Mouse (Mus musculus) erythroblast, embryonic 14.5 days (primary cell): ENCODE results near the gene Ano1. TPM values are rescaled to one million over a fixed set of nuclear protein-coding genes. Genes with fewer than 3 reads are reported as not detected.
A peak's percentile ranks its signal among the peaks of the same experiment; 100 is the strongest.

Source experiments
- H3K27me3 ChIP-seq: 2 replicates; pipeline ENCODE4 v1.6.1; 2012; ENCODE audit warnings: inconsistent platforms; ENCODE audit not compliant: control insufficient read depth
- H3K36me3 ChIP-seq: 2 replicates; pipeline ENCODE4 v1.6.1; 2012; ENCODE audit warnings: mild to moderate bottlenecking, inconsistent platforms; ENCODE audit not compliant: control insufficient read depth
- H3K4me1 ChIP-seq: 2 replicates; pipeline ENCODE4 v1.6.1; 2012; ENCODE audit warnings: inconsistent platforms; ENCODE audit not compliant: control insufficient read depth
- H3K4me3 ChIP-seq: replicated peaks from 2 replicates; pipeline ENCODE3; 2012; ENCODE audit warnings: moderate library complexity, mild to moderate bottlenecking, inconsistent platforms
- H3K9me3 ChIP-seq: 2 replicates; pipeline ENCODE4 v1.6.1; 2012; ENCODE audit warnings: low read length, inconsistent platforms, mixed read lengths; ENCODE audit not compliant: control insufficient read depth
- GATA1 ChIP-seq: IDR thresholded peaks from 2 replicates; pipeline ENCODE4 v1.6.1; 2012; ENCODE audit warnings: low read length, inconsistent platforms, mixed read lengths
- TAL1 ChIP-seq: IDR thresholded peaks from 3 replicates; pipeline ENCODE4 v1.6.1; 2012; ENCODE audit warnings: low read length, inconsistent platforms, mixed read lengths
- polyA plus RNA-seq: library from polyadenylated mRNA; stranded (reverse); fragments of >175 nt; gene quantifications from 2 replicates; pipeline ENCODE4 v1.2.3, GENCODE M21; 2012

The Ano1 gene
- polyA plus RNA-seq, 1 experiment: 0.08 TPM

- H3K9me3 ChIP-seq: no peaks in the 10 kb centered on the region
- H3K4me1 ChIP-seq: peaks cover 58% of the 10 kb centered on the region
- H3K27me3 ChIP-seq: no peaks in the 10 kb centered on the region
- H3K4me3 ChIP-seq: no peak overlapping the region
- TF ChIP-seq TAL1 (no peak), GATA1 (no peak)
- H3K36me3 ChIP-seq: peaks cover 65% of the 10 kb centered on the region
Observed at GRCm38 (mm10) chr7:144549904-144550566, 201.7 kb downstream of the Ano1 start.

GRCm38 (mm10) chr7:144545231-144545630 is 206.5 kb downstream of the Ano1 start:
- Histone ChIP-seq H3K9me3 (no peaks in the 10 kb centered on the region), H3K27me3 (no peaks in the 10 kb centered on the region), H3K4me1 (peaks cover 33% of the 10 kb centered on the region)

GRCm38 (mm10) chr7:144541351-144541750 is 210.4 kb downstream of the Ano1 start:
- no peaks in the 10 kb centered on the region for H3K27me3 ChIP-seq
- peaks cover 53% of the 10 kb centered on the region for H3K36me3 ChIP-seq
- TF ChIP-seq TAL1 (no peak), GATA1 (no peak)
- no peak overlapping the region for H3K4me3 ChIP-seq
- H3K9me3 ChIP-seq: no peaks in the 10 kb centered on the region
- H3K4me1 ChIP-seq: peaks cover 50% of the 10 kb centered on the region

More at GRCm38 (mm10) chr7:144545231-144545630, 206.5 kb downstream of the Ano1 start:
- H3K36me3 ChIP-seq: peaks cover 61% of the 10 kb centered on the region
- TF ChIP-seq GATA1 (no peak), TAL1 (no peak)
- H3K4me3 ChIP-seq: no peak overlapping the region

GRCm38 (mm10) chr7:144539146-144539545 is 212.6 kb downstream of the Ano1 start:
- 0 out of 3 replicates have a peak, but pooled peaks have one; percentile 21 for TF ChIP-seq TAL1
- TF ChIP-seq GATA1: no peak
- peaks cover 52% of the 10 kb centered on the region for H3K4me1 ChIP-seq
- no peaks in the 10 kb centered on the region for H3K27me3 ChIP-seq
- no peak overlapping the region for H3K4me3 ChIP-seq
- no peaks in the 10 kb centered on the region for H3K9me3 ChIP-seq
- H3K36me3 ChIP-seq: peaks cover 52% of the 10 kb centered on the region

Other genes with a start within 250 kb of the Ano1 start
- gene Ppfia1, start 198.2 kb downstream of the Ano1 start, polyA plus RNA-seq: 4.9 and 6.1 TPM in 2 replicates
- gene Fadd, start 169.5 kb downstream of the Ano1 start, polyA plus RNA-seq: 0.16 and 0.23 TPM in 2 replicates
- 0.02 TPM in 2 replicates for gene Fgf3, start 86.1 kb upstream of the Ano1 start, polyA plus RNA-seq
- gene Fgf4, start 95.4 kb upstream of the Ano1 start, polyA plus RNA-seq: not detected in 2 replicates
- gene Fgf15, start 144.6 kb upstream of the Ano1 start, polyA plus RNA-seq: not detected in 2 replicates
- gene LTO1, start 163.1 kb upstream of the Ano1 start, polyA plus RNA-seq: 1.7 and 2.6 TPM in 2 replicates
- 0.08 TPM in 2 replicates for gene Ccnd1, start 188.0 kb upstream of the Ano1 start, polyA plus RNA-seq